Mouse (Mus musculus): ENCODE measurements around the gene Cuedc1. TPM values are rescaled to one million over a fixed set of nuclear protein-coding genes. Genes with fewer than 3 reads are reported as not detected.

Gene Cuedc1
- polyA plus RNA-seq, 1 experiment from 2014 or later = 16.8 TPM

DNA sequence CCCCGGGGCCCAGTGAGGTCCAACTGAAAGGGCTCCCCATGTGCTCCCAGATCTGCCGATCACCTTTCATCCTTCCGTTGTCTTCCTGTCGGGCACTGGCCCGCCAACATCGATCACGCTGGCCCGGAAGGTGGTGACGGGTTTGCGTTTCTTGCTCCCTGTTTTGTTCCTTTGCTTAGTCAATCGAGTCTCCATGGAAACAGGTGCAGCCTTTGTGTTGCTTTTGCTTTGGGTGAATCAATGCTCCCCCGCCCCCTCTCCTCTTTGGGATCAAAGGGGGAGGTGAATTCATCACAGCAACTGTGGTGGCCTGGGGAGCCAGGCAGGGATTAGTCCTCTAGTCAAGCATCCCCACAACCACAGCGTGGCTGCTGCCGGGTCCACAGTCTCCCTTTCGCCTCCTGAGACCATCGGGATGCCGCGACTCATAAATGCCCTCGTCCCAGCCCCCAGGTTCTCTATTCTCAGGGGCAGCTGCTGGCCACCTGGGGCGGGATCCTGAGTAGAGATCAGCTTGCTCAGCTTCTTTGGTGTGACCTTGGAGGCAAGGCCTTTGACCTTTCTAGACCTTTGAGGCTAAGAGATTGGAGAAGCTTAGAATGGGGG lies 41.5 kb downstream of the Cuedc1 start:
- no peak for TF ChIP-seq CTCF (IDR thresholded peaks at IDR 0.05; ENCODE audit: low read depth)

GRCm38 (mm10) chr11:88140066-88141060 lies 42.5 kb downstream of the Cuedc1 start:
- H3K27ac ChIP-seq (ENCODE audit: low read depth) = peak overlapping the region; percentile 7; the same call in 1 of the 2 replicates
- 42% methylated on average over 13 of the region's 13 CpGs for WGBS
- H3K36me3 ChIP-seq (ENCODE audit: insufficient read depth) = no peaks in the 10 kb centered on the region
- no peak overlapping the region for H3K4me3 ChIP-seq (ENCODE audit: low read depth, low read length)
- no peaks in the 10 kb centered on the region for H3K27me3 ChIP-seq (ENCODE audit: insufficient read depth, low read length)
- no peak for TF ChIP-seq CTCF (IDR thresholded peaks at IDR 0.05; ENCODE audit: low read depth)
- ATAC-seq (ENCODE audit: insufficient read depth) (no peak), DNase-seq (no peak)
- H3K9me3 ChIP-seq (ENCODE audit: low read depth, low read length) = no peaks in the 10 kb centered on the region
- H3K4me2 ChIP-seq = no peak overlapping the region
- H3K9ac ChIP-seq = no peak overlapping the region
- H3K4me1 ChIP-seq (ENCODE audit: insufficient read depth) = peaks cover 20% of the 10 kb centered on the region

More for the DNA sequence above, 41.5 kb downstream of the Cuedc1 start:
- 15% methylated on average over 20 of the region's 20 CpGs for WGBS
- Histone ChIP-seq H3K4me3 (ENCODE audit: low read depth, low read length) (no peak overlapping the region), H3K9ac (peak overlapping the region; percentile 30; the same call in 1 of the 2 replicates), H3K27me3 (ENCODE audit: insufficient read depth, low read length) (no peaks in the 10 kb centered on the region), H3K4me2 (peak overlapping the region; percentile 15; the same call in 1 of the 2 replicates), H3K9me3 (ENCODE audit: low read depth, low read length) (no peaks in the 10 kb centered on the region), H3K4me1 (ENCODE audit: insufficient read depth) (peaks cover 20% of the 10 kb centered on the region), H3K36me3 (ENCODE audit: insufficient read depth) (no peaks in the 10 kb centered on the region), H3K27ac (ENCODE audit: low read depth) (no peak overlapping the region)
- ATAC-seq (ENCODE audit: insufficient read depth) (no peak), DNase-seq (no peak)

DNA sequence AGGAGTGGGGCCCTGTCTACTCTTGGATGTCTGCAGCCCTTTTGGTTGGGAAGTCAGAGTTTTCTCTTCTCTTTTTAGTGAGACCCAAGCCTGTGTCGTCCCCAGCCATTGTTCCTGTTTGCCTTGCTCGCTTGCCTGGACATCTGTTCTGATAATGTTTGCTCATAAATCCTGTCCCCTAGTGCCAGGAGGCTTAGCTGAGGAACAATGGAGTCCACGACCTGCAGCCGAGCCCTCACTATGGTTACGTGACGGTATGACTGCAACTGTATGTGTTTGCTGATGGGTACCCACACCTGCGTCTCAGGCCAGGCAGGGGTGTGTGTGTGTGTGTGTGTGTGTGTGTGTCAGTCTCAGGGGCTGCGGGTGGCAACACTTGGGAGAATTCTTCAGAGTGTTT lies 44.5 kb downstream of the Cuedc1 start:
- Histone ChIP-seq H3K27me3 (ENCODE audit: insufficient read depth, low read length) (no peaks in the 10 kb centered on the region), H3K4me3 (ENCODE audit: low read depth, low read length) (no peak overlapping the region), H3K9ac (no peak overlapping the region), H3K4me1 (ENCODE audit: insufficient read depth) (peaks cover 36% of the 10 kb centered on the region), H3K4me2 (no peak overlapping the region), H3K36me3 (ENCODE audit: insufficient read depth) (no peaks in the 10 kb centered on the region), H3K9me3 (ENCODE audit: low read depth, low read length) (no peaks in the 10 kb centered on the region), H3K27ac (ENCODE audit: low read depth) (peak overlapping the region; percentile 51; the same call in 1 of the 2 replicates)
- no peak for DNase-seq
- TF ChIP-seq CTCF (IDR thresholded peaks at IDR 0.05; ENCODE audit: low read depth) = no peak
- WGBS = 36% methylated on average over 8 of the region's 8 CpGs
- no peak for ATAC-seq (ENCODE audit: insufficient read depth)

DNA sequence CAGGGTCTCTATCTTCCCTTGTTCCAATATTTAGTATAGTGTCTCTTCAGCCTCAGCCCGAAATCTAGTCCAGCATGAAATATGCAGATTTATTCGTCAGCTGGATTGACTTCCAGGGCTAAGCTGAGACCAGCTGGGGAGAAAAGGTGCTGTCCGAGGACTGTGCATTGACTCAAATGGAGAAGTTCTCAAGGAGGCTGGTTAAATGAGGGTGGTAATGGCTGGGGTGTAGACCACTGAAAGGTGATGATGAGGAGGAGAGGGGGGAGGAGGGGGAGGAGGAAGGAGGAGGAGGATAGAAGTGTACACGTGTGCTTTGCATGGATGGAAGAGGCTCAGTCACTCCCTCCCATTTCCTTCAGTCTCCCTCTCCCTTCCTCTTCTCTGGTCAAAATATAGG lies 46.2 kb downstream of the Cuedc1 start:
- Histone ChIP-seq H3K4me1 (ENCODE audit: insufficient read depth) (peaks cover 51% of the 10 kb centered on the region), H3K4me2 (no peak overlapping the region), H3K9me3 (ENCODE audit: low read depth, low read length) (no peaks in the 10 kb centered on the region), H3K9ac (no peak overlapping the region), H3K4me3 (ENCODE audit: low read depth, low read length) (no peak overlapping the region), H3K27me3 (ENCODE audit: insufficient read depth, low read length) (no peaks in the 10 kb centered on the region), H3K27ac (ENCODE audit: low read depth) (no peak overlapping the region), H3K36me3 (ENCODE audit: insufficient read depth) (no peaks in the 10 kb centered on the region)
- 68% methylated on average over 4 of the region's 4 CpGs for WGBS
- no peak for ATAC-seq (ENCODE audit: insufficient read depth)
- DNase-seq = no peak
- no peak for TF ChIP-seq CTCF (IDR thresholded peaks at IDR 0.05; ENCODE audit: low read depth)

GRCm38 (mm10) chr11:88145214-88146006 lies 47.6 kb downstream of the Cuedc1 start:
- Histone ChIP-seq H3K9me3 (ENCODE audit: low read depth, low read length) (no peaks in the 10 kb centered on the region), H3K4me3 (ENCODE audit: low read depth, low read length) (no peak overlapping the region), H3K36me3 (ENCODE audit: insufficient read depth) (no peaks in the 10 kb centered on the region), H3K4me2 (no peak overlapping the region), H3K9ac (no peak overlapping the region), H3K4me1 (ENCODE audit: insufficient read depth) (peaks cover 45% of the 10 kb centered on the region), H3K27ac (ENCODE audit: low read depth) (peak overlapping the region; percentile 5; the same call in 1 of the 2 replicates), H3K27me3 (ENCODE audit: insufficient read depth, low read length) (no peaks in the 10 kb centered on the region)
- ATAC-seq (ENCODE audit: insufficient read depth) = no peak
- 59% methylated on average over 13 of the region's 13 CpGs for WGBS
- TF ChIP-seq CTCF (IDR thresholded peaks at IDR 0.05; ENCODE audit: low read depth) = no peak
- DNase-seq = no peak

- no peak overlapping the region for H3K4me2 ChIP-seq
- DNase-seq = no peak
- H3K9ac ChIP-seq = no peak overlapping the region
- ATAC-seq (ENCODE audit: insufficient read depth) = no peak
- no peaks in the 10 kb centered on the region for H3K9me3 ChIP-seq (ENCODE audit: low read depth, low read length)
- H3K4me1 ChIP-seq (ENCODE audit: insufficient read depth) = peaks cover 49% of the 10 kb centered on the region
- H3K27ac ChIP-seq (ENCODE audit: low read depth) = peak overlapping the region; percentile 5; the same call in 1 of the 2 replicates
- WGBS = 62% methylated on average over 12 of the region's 12 CpGs
- no peak overlapping the region for H3K4me3 ChIP-seq (ENCODE audit: low read depth, low read length)
- no peaks in the 10 kb centered on the region for H3K27me3 ChIP-seq (ENCODE audit: insufficient read depth, low read length)
- no peaks in the 10 kb centered on the region for H3K36me3 ChIP-seq (ENCODE audit: insufficient read depth)
- TF ChIP-seq CTCF (IDR thresholded peaks at IDR 0.05; ENCODE audit: low read depth) = no peak
Observed at GRCm38 (mm10) chr11:88146264-88147060, 48.6 kb downstream of the Cuedc1 start.

Measured in lung, embryonic 14.5 days (tissue).